Mouse (Mus musculus): Measurements from ENCODE around the gene Ciart.
A peak's percentile ranks its signal among the peaks of the same experiment; 100 is the strongest.
"Not testable (repeated sequence)": the region's sequence is repeated elsewhere in the genome, so short reads cannot be mapped to it uniquely, and the experiment has no call there.

The Ciart gene

DNA sequence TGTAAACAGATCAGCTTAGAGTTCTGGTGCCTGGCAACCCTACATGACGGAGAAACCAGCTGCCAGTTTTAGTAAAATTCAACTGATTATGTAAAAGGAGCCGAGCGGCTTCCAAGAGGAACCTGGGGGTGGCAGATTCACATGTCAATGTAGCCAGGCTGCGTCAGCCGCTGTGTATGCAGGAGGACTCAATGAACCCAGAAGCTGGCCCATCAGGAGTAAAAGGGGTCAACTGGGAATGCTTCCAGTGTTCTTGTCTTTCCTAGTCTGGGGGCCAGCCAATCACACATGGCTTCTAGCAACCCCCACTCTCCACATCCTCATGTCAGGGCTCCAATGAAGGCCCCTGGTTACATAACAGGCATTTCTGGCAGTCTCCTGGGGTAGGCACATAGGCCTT is 17.0 kb downstream of the Ciart start:
- DNase-seq (ENCODE audit: low read depth, low spot score), result no peak

DNA sequence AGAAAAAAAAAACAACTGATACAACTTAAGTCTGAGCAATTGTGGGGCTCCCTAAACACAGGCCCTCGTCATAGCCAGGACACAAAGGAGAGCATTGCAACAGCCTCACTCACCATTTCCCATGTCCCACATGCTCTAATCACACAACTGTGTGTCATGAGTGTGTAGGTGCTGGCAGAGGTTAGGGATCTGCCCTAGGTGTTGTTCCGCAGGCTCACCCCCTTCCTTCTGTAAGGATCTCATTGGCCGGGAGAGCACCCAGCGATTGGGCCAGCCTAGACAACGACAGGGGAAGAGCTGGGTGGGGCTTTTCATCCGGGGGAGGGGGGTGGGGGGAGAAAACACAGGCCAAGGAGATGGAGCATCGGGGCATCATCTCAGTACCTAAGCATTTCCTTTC is 18.5 kb downstream of the Ciart start:
- DNase-seq (ENCODE audit: low read depth, low spot score), result no peak

DNA sequence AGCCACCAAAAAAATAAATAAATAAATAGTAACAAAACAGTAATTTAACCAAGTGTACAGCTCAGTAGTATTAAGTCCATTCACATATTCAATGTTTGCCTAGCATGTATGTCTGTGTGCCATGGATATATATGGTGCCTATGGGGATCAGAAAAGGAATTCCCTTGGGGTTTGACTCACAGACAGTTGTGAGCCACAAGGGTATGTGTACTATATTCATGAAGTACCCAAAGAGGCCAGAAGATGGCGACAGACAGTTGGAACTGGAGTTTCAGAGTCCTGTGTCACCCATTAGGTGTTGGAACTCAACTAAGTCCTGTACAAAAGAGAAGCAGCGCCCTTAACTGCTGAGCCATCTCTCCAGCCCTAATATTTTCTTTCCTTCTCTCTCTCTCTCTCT is 20.3 kb downstream of the Ciart start:
- DNase-seq (ENCODE audit: low read depth, low spot score), result peak; percentile 89

DNA sequence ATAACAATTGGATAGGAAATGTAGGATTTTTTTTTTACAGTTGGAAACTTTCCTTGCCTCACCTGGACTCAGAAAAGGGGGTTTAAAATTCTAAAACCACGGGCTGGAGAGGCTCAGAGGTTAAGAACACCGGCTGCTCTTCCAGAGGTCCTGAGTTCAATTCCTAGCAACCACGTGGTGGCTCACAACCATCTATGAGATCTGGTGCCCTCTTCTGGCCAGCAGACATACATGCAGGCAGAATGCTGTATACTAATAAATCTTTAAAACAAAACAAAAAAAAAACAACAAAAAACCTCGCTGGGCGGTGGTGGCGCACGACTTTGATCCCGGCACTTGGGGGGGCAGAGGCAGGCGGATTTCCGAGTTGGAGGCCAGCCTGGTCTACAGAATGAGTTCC is 20.8 kb downstream of the Ciart start:
- peak; percentile 76 for DNase-seq (ENCODE audit: low read depth, low spot score)

DNA sequence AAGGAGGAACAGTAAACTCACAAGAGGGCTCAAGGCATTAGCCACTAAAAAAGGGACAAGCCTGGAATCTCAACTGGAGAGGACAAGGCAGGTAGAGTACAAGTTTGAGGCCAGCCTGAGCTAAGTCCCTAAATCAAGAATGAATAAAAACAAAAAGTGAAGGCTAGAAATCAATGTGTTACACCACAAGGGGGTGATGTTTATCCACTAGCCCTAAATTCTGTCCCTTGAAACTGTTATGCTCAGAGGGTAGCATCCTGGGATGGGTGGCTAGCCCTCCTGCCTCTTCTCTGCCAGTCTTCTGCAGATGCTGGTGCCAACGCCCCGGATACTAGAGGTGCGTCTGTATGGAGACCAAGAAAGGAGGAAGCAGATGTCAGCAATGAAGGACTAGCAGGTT is 21.7 kb downstream of the Ciart start:
- DNase-seq (ENCODE audit: low read depth, low spot score), result peak; percentile 48

DNA sequence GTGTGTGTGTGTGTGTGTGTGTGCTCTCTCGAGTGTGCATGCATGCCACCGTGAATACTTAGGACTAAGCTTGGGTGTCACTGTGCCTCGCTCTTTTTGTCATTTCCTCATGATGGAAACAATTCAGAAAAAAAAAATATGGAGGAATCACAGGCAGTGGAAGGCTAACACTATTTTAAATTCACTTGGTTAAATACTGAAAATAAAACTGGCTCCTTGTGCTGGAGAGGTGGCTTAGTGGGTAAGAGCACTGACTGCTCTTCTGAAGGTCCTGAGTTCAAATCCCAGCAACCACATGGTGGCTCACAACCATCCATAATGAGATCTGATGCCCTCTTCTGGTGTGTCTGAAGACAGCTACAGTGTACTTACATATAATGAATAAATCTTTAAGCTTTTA is 23.8 kb downstream of the Ciart start:
- not testable (repeated sequence) for DNase-seq (ENCODE audit: low read depth, low spot score)

DNA sequence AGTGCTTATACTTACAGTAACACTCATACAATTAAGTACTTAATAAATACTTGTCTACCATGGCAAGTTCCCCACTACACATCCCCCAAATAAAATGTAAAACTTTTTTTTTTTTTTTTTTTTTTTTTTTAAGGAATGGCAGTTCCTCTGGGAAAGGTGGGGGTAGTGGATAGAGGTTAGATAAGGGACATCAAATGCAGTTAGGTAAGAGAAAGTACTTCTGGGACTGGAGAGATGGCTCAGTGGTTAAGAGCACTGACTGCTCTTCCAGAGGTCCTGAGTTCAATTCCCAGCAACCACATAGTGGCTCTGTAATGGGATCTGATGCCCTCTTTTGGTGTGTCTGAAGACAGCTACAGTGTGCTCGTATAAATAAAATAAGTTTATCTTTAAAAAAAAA is 25.0 kb downstream of the Ciart start:
- DNase-seq (ENCODE audit: low read depth, low spot score), result not testable (repeated sequence)

DNA sequence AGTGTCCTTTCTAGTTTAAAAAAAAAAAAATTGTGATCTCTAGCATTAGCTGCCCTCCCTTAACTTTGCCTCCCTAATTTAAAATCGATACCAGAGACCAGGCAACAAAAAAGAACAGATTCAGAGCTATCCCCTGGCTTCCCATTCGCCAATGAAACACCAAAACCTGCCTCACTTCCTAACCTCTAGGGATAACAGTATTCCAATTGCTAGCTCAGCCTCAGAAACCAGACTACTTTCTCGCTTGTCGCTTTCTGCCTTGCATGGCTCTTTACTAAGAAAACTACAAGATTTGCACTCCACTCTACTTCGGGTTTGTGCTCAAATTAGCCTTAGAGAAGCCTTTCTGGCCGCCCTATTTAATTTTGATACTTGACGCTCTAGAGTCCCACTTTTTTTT is 25.9 kb downstream of the Ciart start:
- no peak for DNase-seq (ENCODE audit: low read depth, low spot score)

DNA sequence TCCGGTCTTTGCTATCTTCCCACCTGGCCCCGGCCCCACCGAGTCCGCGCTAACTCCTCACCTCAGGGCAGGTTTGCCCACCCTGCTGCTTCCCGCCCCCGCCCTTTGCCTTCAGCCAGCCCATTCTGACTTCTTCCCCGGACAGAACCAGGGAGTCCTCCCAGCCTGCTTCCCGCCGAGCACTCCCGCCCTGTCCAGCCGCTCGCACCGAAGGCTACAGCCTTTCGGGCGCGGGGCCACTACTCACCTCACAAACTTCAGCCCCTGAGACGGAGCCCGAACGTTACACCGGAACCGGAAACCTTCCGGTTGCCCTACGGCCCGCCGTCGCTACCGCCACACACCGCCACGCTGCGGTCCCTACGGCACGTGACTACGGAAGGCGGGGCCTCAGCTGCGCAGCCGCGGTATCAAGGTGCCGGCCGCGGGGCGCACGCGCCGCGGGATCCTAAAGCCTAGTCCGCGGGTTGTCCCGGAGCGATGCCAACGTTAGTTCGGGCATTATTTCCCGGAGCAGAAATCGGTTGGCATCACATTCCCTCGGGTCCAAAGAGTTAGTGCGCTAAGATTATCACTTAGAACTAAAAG is 26.5 kb downstream of the Ciart start, which contains the start of gene Prpf3:
TSS of gene Prpf3 (minus strand) at position 384 of the 588 bp plus-strand sequence.
- peak; percentile 96 for DNase-seq (ENCODE audit: low read depth, low spot score)

DNA sequence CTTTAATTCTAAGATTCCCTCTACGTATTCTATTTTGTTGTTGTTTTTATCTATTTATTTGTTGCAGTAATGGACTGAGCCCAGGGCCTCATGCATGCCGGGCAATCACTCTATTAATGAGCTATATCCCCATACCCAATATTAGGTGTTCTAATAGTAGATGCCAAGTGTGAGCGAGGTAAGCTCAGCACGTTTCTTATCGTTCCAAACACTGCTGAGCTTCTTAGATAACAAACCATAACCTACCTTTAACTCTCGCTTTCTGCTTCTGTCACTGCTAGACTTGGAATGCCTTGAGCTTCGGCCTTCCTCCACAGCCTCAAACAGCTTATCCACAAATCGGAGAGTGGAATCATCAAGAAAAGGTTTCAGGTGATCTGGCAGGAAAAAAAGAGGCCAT is 30.7 kb downstream of the Ciart start:
- DNase-seq (ENCODE audit: low read depth, low spot score), result no peak

DNA sequence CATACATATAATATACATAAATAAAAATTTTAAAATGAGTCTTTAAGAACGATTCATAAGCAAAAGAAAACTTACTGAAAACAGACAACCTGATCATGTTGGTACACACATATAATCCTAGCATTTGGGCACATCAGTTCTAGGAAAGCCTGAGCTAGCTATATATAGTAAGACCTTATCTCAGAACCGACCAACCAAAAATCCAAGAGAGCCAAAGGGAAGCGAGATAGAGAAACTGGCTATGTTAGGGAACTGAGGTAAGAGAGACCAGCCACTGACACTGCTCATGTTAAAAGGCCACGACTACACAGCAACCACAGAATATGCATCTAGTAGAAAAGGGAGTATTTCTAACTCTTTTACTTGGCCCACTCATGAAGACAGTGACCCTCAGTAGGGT is 31.4 kb downstream of the Ciart start:
- no peak for DNase-seq (ENCODE audit: low read depth, low spot score)

DNA sequence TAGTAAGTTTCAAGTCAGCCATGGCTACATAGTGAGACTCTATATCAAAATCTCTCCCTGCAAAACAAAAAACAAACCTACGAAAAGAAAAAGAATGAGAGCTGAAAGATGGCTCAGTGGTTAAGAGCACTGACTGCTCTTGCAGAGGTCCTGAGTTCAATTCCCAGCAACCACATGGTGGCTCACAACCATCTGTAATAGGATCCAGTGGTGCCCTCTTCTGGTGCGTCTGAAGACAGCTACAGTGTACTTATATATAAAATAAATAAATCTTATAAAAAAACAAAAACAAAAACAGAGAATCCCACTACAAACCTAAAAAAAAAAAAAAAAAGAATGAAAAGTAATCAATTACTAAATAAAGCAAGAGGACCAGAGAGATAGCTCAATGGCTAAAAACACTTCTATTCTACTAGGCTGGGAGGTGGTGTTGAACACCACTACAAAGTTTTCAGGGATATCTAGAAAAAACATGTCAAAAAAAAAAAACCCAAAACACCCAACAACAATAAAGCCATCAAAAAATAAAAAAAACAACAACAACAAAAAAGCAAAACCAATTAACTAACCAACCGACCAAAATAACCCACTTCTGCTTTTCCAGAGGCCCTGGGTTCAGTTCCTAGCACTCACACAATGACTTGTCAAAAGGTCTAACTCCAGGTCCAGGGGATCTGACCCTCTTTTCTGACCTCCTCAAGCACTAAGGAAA is 39.4 kb downstream of the Ciart start:
- DNase-seq (ENCODE audit: low read depth, low spot score), result peak; percentile 46

DNA sequence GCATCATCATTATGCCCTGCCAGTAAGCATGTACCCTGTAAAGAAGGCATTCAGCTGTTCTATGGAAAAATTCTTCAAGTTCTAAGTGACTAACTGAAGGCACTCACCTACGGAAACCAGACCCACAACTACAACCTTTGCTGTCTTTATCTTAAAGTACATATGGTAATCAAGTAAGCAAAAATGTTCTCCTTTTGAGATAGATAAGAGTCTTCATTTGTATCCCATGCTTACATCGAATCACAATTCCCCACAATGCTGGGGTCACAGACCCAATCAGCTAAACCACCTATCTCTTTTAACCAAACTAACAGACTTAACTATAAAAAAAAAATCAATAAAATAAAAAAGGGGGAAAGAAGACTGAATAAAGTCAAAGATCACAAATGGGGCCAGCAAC is 42.8 kb downstream of the Ciart start:
- no peak for DNase-seq (ENCODE audit: low read depth, low spot score)

DNA sequence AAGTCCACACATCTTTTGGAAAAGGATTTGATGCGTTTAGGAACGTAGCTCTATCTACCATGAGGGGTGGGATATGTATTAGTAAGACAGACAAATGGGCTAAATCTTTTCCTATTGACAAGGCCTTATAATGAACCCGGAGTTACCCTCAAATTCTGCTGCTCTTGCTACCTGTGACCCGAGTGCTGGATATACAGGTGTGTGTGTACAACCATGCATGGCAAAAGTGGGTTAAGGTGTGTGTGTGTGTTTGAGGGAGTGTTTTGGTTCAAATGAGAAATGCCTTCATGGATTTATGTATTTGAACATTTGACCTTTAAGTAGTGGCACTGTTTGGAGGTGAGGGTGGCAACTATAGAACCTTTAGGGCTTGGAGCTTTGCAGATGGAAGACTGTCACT is 53.0 kb downstream of the Ciart start:
- DNase-seq (ENCODE audit: low read depth, low spot score), result no peak

Measured in CD4-positive, CD25-positive, alpha-beta regulatory T cell, adult 2 months (primary cell).